Mouse (Mus musculus): ENCODE measurements around the gene Pacsin3.

GRCm38 (mm10) chr2:91283972-91284371 lies 28.2 kb downstream of the Pacsin3 start:
- TF ChIP-seq GATA1 (IDR thresholded peaks at IDR 0.05; ENCODE audit: borderline replicate concordance, low read length) (no peak), FLI1 (IDR thresholded peaks at IDR 0.05; ENCODE audit: low read length) (no peak)

All from megakaryocyte, embryonic 14.5 days (primary cell).